Mouse (Mus musculus): ENCODE measurements around the gene Olfr434. TPM values are rescaled to one million over a fixed set of nuclear protein-coding genes. Genes with fewer than 3 reads are reported as not detected.
"Not testable (repeated sequence)": the region's sequence is repeated elsewhere in the genome, so short reads cannot be mapped to it uniquely, and the experiment has no call there.

The Olfr434 gene
- polyA plus RNA-seq (2011; ENCODE audit: insufficient read depth, insufficient read length, low read depth, missing spikeins), result not detected in 2 replicates

- not testable (repeated sequence) for H3K36me3 ChIP-seq (ENCODE audit: control insufficient read depth, insufficient read depth, low read length, poor library complexity, severe bottlenecking); H3K27me3 ChIP-seq (ENCODE audit: control insufficient read depth, insufficient read depth, low read length, poor library complexity, severe bottlenecking); H3K9ac ChIP-seq (ENCODE audit: low read depth, poor library complexity, severe bottlenecking); H3K9me3 ChIP-seq (replicated peaks; ENCODE audit: control insufficient read depth, insufficient read depth, low read length, poor library complexity, severe bottlenecking); H3K27ac ChIP-seq (ENCODE audit: insufficient read depth, low read length); H3K4me3 ChIP-seq (ENCODE audit: low read depth, low read length); H3K4me1 ChIP-seq (ENCODE audit: control insufficient read depth, insufficient read depth, low read length)
Measured at GRCm38 (mm10) chr6:43212873-43213272, at the start of gene Olfr434. Olfr434 (plus strand) TSS chr6:43213021.

DNA sequence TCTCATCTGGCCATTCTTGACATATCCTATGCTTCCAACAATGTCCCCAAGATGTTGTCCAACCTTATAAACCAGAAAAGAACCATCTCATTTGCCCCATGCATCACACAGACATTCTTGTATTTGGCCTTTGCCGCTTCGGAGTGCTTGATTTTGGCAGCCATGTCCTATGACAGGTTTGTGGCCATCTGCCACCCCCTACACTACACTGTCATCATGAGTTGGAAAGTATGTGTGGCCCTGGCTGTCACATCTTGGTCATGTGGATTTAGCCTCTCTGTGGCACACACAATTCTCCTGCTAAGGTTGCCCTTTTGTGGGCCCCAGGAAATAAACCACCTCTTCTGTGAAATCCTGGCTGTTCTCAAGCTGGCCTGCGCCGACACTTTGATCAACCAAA is 45.6 kb upstream of the Olfr434 start:
- H3K9ac ChIP-seq (ENCODE audit: low read depth, poor library complexity, severe bottlenecking), result no peak overlapping the region
- H3K9me3 ChIP-seq (replicated peaks; ENCODE audit: control insufficient read depth, insufficient read depth, low read length, poor library complexity, severe bottlenecking), result no peaks in the 10 kb centered on the region
- TF ChIP-seq CTCF (IDR thresholded peaks at IDR 0.05; ENCODE audit: low read depth, low read length) (no peak), EP300 (IDR thresholded peaks at IDR 0.05; ENCODE audit: insufficient read depth, low read depth, low read length) (no peak), POLR2A (IDR thresholded peaks at IDR 0.05; ENCODE audit: insufficient read depth, low read length) (no peak)
- no peaks in the 10 kb centered on the region for H3K4me1 ChIP-seq (ENCODE audit: control insufficient read depth, insufficient read depth, low read length)
- H3K27me3 ChIP-seq (ENCODE audit: control insufficient read depth, insufficient read depth, low read length, poor library complexity, severe bottlenecking), result no peaks in the 10 kb centered on the region
- no peak overlapping the region for H3K27ac ChIP-seq (ENCODE audit: insufficient read depth, low read length)
- no peak overlapping the region for H3K4me3 ChIP-seq (ENCODE audit: low read depth, low read length)
- H3K36me3 ChIP-seq (ENCODE audit: control insufficient read depth, insufficient read depth, low read length, poor library complexity, severe bottlenecking), result no peaks in the 10 kb centered on the region

- Histone ChIP-seq H3K9ac (ENCODE audit: low read depth, poor library complexity, severe bottlenecking) (no peak within 1 kb of the TSS), H3K27ac (ENCODE audit: insufficient read depth, low read length) (no peak within 1 kb of the TSS), H3K36me3 (ENCODE audit: control insufficient read depth, insufficient read depth, low read length, poor library complexity, severe bottlenecking) (no peaks in the 10 kb centered on the region), H3K4me1 (ENCODE audit: control insufficient read depth, insufficient read depth, low read length) (no peaks in the 10 kb centered on the region), H3K4me3 (ENCODE audit: low read depth, low read length) (no peak within 1 kb of the TSS), H3K27me3 (ENCODE audit: control insufficient read depth, insufficient read depth, low read length, poor library complexity, severe bottlenecking) (no peaks in the 10 kb centered on the region), H3K9me3 (replicated peaks; ENCODE audit: control insufficient read depth, insufficient read depth, low read length, poor library complexity, severe bottlenecking) (no peaks in the 10 kb centered on the region)
- TF ChIP-seq POLR2A (IDR thresholded peaks at IDR 0.05; ENCODE audit: insufficient read depth, low read length) (no peak), CTCF (IDR thresholded peaks at IDR 0.05; ENCODE audit: low read depth, low read length) (no peak), EP300 (IDR thresholded peaks at IDR 0.05; ENCODE audit: insufficient read depth, low read depth, low read length) (no peak)
Measured at GRCm38 (mm10) chr6:43171840-43172239, 41.0 kb upstream of the Olfr434 start, which contains the start of gene Olfr13. Olfr13 (plus strand) TSS chr6:43172140.

GRCm38 (mm10) chr6:43178129-43178528 is 34.7 kb upstream of the Olfr434 start:
- Histone ChIP-seq H3K27ac (ENCODE audit: insufficient read depth, low read length) (no peak overlapping the region), H3K9ac (ENCODE audit: low read depth, poor library complexity, severe bottlenecking) (no peak overlapping the region), H3K27me3 (ENCODE audit: control insufficient read depth, insufficient read depth, low read length, poor library complexity, severe bottlenecking) (no peaks in the 10 kb centered on the region), H3K4me1 (ENCODE audit: control insufficient read depth, insufficient read depth, low read length) (no peaks in the 10 kb centered on the region), H3K4me3 (ENCODE audit: low read depth, low read length) (no peak overlapping the region), H3K36me3 (ENCODE audit: control insufficient read depth, insufficient read depth, low read length, poor library complexity, severe bottlenecking) (no peaks in the 10 kb centered on the region), H3K9me3 (replicated peaks; ENCODE audit: control insufficient read depth, insufficient read depth, low read length, poor library complexity, severe bottlenecking) (no peaks in the 10 kb centered on the region)
- TF ChIP-seq POLR2A (IDR thresholded peaks at IDR 0.05; ENCODE audit: insufficient read depth, low read length) (no peak), EP300 (IDR thresholded peaks at IDR 0.05; ENCODE audit: insufficient read depth, low read depth, low read length) (no peak), CTCF (IDR thresholded peaks at IDR 0.05; ENCODE audit: low read depth, low read length) (no peak)

DNA sequence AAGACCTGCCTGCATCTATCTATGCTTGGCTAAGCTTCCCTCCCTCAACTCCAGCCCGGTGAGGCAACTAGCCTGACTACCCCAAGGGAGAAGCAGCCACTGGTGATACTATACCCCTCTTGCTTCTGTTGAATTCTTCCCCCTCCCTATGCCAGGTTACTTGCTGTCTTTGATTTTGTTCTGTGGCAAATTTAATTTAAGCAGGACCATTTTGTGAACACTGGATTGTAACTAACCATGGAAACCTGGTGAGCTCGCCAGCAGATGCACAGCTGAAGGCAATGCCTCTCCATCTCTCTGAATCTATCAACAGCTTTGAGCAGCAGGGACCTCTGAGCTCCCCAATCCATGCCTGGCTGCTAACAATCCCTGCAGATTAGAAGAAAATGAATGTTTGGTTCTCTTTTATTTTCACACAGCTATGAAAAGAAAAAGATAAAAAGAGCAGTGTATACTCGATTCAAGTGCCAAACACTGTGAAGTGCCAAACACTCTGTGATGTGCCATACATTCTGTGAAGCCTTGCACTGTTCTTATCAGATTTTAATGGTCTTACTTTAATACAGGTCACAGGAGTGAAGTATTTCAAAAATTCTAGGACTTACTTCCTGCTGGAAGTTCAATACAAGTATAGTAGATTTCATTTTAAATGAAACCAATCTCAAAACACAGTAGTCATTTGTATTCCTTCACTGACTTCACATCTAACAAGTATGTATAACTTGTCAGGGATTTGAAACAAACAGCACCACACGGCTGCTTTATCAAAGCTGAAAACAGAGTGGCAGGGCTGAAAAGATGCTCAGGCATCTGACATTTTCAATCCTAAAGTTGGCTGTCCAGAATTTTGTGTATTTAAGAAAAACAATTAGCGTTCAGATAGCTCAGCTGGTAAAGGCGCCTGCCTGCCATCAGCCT is 34.0 kb upstream of the Olfr434 start:
- Histone ChIP-seq H3K27me3 (ENCODE audit: control insufficient read depth, insufficient read depth, low read length, poor library complexity, severe bottlenecking) (no peaks in the 10 kb centered on the region), H3K9me3 (replicated peaks; ENCODE audit: control insufficient read depth, insufficient read depth, low read length, poor library complexity, severe bottlenecking) (no peaks in the 10 kb centered on the region), H3K9ac (ENCODE audit: low read depth, poor library complexity, severe bottlenecking) (no peak overlapping the region), H3K4me1 (ENCODE audit: control insufficient read depth, insufficient read depth, low read length) (no peaks in the 10 kb centered on the region), H3K4me3 (ENCODE audit: low read depth, low read length) (no peak overlapping the region), H3K36me3 (ENCODE audit: control insufficient read depth, insufficient read depth, low read length, poor library complexity, severe bottlenecking) (no peaks in the 10 kb centered on the region), H3K27ac (ENCODE audit: insufficient read depth, low read length) (no peak overlapping the region)
- TF ChIP-seq POLR2A (IDR thresholded peaks at IDR 0.05; ENCODE audit: insufficient read depth, low read length) (no peak), CTCF (IDR thresholded peaks at IDR 0.05; ENCODE audit: low read depth, low read length) (no peak), EP300 (IDR thresholded peaks at IDR 0.05; ENCODE audit: insufficient read depth, low read depth, low read length) (no peak)

DNA sequence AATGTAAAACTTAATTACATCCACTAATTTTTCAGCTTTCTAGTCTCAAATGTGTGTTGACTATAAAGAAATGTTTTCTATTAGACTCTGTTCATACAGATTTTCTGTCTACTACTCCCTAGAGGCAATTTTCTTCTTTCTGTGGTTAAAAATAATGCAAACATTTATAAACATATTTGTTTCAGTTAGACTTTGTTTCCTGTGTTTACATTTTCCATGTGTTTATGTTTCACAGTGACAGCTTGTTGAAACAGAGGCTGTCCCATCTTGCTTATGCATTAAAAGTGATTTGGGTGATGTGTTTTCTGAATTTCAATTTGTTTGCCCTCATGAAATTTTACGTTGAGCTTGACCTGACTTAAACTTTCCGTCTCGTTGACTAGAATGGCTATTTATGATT is 21.8 kb upstream of the Olfr434 start:
- Histone ChIP-seq H3K4me3 (ENCODE audit: low read depth, low read length) (no peak overlapping the region), H3K27ac (ENCODE audit: insufficient read depth, low read length) (no peak overlapping the region), H3K27me3 (ENCODE audit: control insufficient read depth, insufficient read depth, low read length, poor library complexity, severe bottlenecking) (no peaks in the 10 kb centered on the region), H3K4me1 (ENCODE audit: control insufficient read depth, insufficient read depth, low read length) (no peaks in the 10 kb centered on the region), H3K9ac (ENCODE audit: low read depth, poor library complexity, severe bottlenecking) (no peak overlapping the region), H3K36me3 (ENCODE audit: control insufficient read depth, insufficient read depth, low read length, poor library complexity, severe bottlenecking) (no peaks in the 10 kb centered on the region), H3K9me3 (replicated peaks; ENCODE audit: control insufficient read depth, insufficient read depth, low read length, poor library complexity, severe bottlenecking) (no peaks in the 10 kb centered on the region)
- TF ChIP-seq CTCF (IDR thresholded peaks at IDR 0.05; ENCODE audit: low read depth, low read length), result no peak
- no peak for TF ChIP-seq EP300 (IDR thresholded peaks at IDR 0.05; ENCODE audit: insufficient read depth, low read depth, low read length)
- TF ChIP-seq POLR2A (IDR thresholded peaks at IDR 0.05; ENCODE audit: insufficient read depth, low read length), result no peak
